Mouse (Mus musculus): ENCODE measurements around the gene Slc9c1. TPM values are rescaled to one million over a fixed set of nuclear protein-coding genes. Genes with fewer than 3 reads are reported as not detected.

The Slc9c1 gene
- total RNA-seq, 2 experiments from 2014 or later: not detected

DNA sequence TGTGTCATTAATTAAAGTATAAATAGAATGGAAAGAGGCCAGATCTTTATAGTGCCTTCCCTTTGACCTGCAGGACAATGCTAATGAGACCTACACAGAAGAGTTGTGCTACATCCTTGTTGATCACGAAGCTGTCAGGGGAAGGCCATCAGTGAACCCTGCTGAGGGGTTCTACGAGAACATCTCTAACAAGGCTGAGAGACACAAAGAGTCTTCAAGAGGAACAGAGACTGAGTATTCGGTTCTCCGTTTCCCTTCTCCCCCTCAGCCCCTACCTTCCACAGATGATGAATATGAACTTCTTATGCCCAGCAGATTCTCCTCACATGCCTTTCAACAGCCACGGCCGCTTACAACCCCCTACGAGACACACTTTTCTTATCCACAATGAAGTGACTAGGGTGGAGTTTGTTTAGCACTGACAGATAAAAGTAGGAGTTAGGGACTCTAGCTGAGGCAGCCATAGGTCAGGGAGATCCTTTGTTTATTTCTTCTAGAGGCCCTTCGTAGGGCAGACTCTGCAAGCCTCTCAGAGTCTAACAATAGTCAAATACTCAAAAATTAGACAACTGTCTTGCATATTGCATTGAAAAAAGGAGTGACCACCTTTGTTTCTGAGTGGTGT is 84.8 kb downstream of the Slc9c1 start:
- no peak for ATAC-seq (replicated peaks; ENCODE audit: low FRiP score, poor library complexity, severe bottlenecking)

GRCm38 (mm10) chr16:45623230-45623629 is 88.1 kb downstream of the Slc9c1 start:
- ATAC-seq (replicated peaks; ENCODE audit: low FRiP score, poor library complexity, severe bottlenecking): no peak

DNA sequence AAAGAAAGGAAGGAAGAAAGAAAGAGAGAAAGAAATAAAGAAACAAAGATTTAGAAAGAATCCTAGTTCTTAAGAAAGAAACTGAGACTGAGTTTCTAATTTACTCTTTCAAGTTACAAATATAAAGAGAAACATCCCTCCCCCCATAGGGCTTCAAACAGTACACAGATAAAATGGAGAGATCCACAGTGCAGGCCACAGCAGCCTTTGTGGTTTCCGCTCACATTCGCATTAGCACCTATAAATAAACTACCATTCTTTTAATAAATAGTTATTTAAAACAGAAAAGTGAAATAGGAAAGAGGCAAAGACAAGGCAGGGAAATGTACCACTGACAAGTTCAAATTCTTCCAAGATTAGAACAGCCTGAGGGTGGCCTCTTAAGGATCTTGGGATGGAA is 89.7 kb downstream of the Slc9c1 start:
- no peak for ATAC-seq (replicated peaks; ENCODE audit: low FRiP score, poor library complexity, severe bottlenecking)

DNA sequence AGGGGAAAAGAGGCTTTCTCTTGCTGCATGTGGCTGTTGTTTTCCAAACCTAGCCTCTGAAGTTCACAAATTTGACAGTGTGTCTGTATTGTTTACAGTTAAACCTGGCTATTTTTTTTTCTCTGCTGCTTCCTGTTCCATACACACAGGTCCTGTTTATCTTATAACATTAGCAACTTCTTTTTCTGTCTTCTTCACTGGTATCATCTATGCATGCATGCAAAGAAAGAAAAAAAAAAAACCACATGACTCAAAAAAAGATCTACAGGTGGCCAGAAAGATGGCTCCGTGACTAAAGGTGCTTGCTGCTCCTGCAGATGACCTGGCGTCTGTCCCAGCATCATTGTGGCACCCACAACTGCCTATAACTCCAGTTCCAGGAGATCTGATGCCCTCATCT is 90.2 kb downstream of the Slc9c1 start:
- no peak for ATAC-seq (replicated peaks; ENCODE audit: low FRiP score, poor library complexity, severe bottlenecking)

- no peak for ATAC-seq (replicated peaks; ENCODE audit: low FRiP score, poor library complexity, severe bottlenecking)
Observed at GRCm38 (mm10) chr16:45629497-45630105, 94.5 kb downstream of the Slc9c1 start.

DNA sequence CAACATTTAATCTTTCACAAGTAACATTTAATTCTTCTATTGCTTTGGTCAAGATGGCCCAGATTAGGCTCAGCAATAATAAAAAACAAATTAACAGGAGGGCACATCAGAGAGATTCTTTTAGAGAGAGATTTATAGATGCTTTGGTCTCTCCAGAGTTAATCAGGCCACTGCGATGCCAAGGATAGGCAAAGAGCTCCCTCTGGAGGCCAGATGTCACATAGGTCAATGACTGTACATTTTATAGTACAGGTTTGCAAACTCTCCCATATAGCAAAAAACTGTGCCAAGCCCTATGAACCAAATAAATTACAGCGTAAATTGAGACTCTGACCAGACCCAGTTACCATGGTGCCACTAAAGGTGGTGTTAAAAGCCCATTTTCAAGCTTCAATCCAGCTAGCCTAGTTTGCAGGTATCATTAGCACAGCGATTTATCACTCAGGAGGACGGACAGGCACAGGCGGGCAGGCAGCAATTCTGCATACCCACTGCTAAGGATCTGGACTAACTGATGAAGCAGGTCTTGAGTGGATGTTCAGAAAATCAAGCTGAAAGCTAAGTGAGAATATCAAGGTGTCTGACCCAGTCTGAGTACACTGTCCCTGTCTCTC is 95.3 kb downstream of the Slc9c1 start:
- no peak for ATAC-seq (replicated peaks; ENCODE audit: low FRiP score, poor library complexity, severe bottlenecking)

DNA sequence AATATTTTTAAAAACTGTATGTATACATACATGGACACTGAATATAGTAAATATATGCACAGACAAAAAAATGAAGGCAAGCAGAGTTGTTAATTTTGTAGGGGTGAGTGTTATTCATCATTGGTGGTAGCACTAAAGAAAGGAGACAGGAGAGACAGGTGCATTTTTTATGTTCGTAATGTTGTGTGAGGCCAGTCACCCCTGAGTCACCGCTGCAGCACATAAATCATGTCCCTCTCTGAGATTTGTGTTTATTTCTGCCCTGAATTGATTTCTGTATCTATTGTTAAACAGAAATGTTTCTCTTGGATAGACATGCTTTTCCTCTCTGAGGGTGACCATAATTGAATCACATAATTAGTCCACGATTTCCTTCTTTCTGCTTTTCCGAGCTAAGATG is 97.3 kb downstream of the Slc9c1 start:
- no peak for ATAC-seq (replicated peaks; ENCODE audit: low FRiP score, poor library complexity, severe bottlenecking)

DNA sequence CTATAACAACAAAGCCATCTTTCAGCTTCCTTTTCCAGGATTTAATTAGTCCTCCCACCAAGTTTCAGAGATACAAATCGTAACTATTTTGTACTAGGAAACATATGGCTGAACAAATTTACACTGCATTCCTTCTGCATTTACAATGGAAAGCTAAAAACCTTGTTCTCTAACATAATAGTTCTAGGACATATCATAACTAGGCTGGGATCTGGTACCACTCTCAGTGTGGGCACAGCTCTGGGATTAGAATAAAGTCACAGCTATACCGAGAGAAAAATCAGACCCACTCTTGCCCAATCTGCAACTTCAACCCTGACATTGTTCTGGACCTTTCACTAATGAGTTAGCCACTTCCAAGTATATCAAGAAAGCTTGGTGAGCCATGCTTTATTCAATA is 100.7 kb downstream of the Slc9c1 start:
- no peak for ATAC-seq (replicated peaks; ENCODE audit: low FRiP score, poor library complexity, severe bottlenecking)

DNA sequence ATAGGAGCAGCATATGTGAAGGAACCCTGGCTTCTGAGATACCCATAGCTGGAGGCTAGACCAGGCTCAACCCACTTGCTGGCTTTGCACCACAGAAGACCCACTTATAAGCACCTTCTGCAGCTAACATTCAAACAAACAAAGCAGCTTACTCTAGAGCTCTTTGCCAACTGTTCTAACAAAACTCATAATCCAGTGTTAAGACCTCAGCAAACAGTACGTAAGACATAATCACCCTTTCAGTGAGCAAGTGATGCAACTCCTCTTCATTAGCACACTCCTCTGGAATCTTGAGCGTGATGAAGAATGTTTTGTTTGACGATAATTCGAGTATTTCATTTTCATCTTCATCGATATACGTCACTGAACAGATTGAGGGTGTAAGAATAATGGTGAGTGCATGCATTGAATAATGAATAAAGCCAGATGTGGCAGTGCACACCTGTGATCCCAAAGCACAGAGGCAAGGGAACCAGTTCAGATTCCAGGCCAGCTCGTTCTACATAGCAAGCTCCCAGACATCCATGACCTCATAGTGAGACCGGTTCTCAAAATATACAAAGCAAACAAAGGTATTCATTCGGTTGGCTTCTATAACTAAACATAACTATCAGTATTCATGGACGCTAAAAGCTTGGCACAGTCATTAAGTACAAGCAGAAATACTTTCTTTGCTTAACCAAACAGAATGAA is 105.1 kb downstream of the Slc9c1 start:
- ATAC-seq (replicated peaks; ENCODE audit: low FRiP score, poor library complexity, severe bottlenecking): no peak

- ATAC-seq (replicated peaks; ENCODE audit: low FRiP score, poor library complexity, severe bottlenecking): no peak
Observed at GRCm38 (mm10) chr16:45641301-45641700, 106.2 kb downstream of the Slc9c1 start.

GRCm38 (mm10) chr16:45643944-45644343 is 108.8 kb downstream of the Slc9c1 start:
- no peak for ATAC-seq (replicated peaks; ENCODE audit: low FRiP score, poor library complexity, severe bottlenecking)

GRCm38 (mm10) chr16:45644380-45644779 is 109.3 kb downstream of the Slc9c1 start:
- ATAC-seq (replicated peaks; ENCODE audit: low FRiP score, poor library complexity, severe bottlenecking): no peak

GRCm38 (mm10) chr16:45651497-45651896 is 116.4 kb downstream of the Slc9c1 start:
- ATAC-seq (replicated peaks; ENCODE audit: low FRiP score, poor library complexity, severe bottlenecking): no peak

- no peak for ATAC-seq (replicated peaks; ENCODE audit: low FRiP score, poor library complexity, severe bottlenecking)
Observed at GRCm38 (mm10) chr16:45653009-45653933, 118.2 kb downstream of the Slc9c1 start.

DNA sequence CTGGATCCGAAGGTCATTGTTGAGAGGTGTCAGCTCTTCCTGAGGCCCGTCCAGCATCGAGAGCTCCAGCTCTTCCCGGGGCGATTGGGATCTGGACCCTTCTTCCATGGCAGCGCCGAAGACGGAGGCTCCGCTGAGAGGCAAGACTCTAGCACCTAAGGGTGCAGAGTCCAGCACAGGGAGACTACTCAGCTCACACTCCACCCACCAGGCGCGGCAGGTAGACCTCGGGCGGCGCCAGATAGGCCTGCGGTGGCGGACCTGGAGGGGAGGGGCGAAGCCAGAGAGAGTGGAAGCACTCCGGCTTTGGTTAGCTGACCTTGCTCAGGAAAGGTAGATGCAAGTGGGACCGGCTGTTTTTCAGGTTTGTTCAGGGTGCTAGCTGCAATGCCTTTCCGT is 118.8 kb downstream of the Slc9c1 start, which contains the start of gene BC016579:
BC016579 (minus strand) TSS at position 135 of the 399 bp plus-strand sequence.
- no peak for ATAC-seq (replicated peaks; ENCODE audit: low FRiP score, poor library complexity, severe bottlenecking)

DNA sequence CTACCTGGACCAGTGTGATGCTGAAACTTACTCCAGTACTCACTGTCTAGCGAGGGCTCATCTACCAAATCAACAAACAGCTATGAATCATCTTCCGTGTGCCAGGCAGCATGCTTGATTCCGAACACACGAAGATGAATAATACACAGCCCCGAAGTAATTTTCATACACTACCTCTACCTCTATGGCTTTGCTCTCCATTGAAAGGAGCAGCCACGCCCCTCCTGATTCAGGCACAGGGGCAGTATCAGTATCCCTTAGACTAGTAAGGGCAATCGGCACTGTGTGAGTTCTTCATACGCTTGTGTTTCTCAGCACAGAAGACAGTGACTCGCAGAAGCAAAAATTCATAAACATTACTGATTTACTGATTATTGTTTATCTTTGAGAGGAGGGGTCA is 119.4 kb downstream of the Slc9c1 start:
- no peak for ATAC-seq (replicated peaks; ENCODE audit: low FRiP score, poor library complexity, severe bottlenecking)

Measured in erythroid progenitor cell, adult 5-6 weeks (primary cell).